Mouse (Mus musculus) brain, embryonic 18.5 days (tissue): ENCODE measurements around the gene Tagln.

ENCODE experiments used
- DNase-seq: peaks from one replicate; pipeline ENCODE4 v3.0.0-alpha.2; 2012; ENCODE audit warnings: low read depth, low spot score

Gene Tagln

GRCm38 (mm10) chr9:45946182-45946871 is 10.5 kb upstream of the Tagln start:
- no peak for DNase-seq

GRCm38 (mm10) chr9:45945721-45946120 is 9.9 kb upstream of the Tagln start:
- no peak for DNase-seq

DNA sequence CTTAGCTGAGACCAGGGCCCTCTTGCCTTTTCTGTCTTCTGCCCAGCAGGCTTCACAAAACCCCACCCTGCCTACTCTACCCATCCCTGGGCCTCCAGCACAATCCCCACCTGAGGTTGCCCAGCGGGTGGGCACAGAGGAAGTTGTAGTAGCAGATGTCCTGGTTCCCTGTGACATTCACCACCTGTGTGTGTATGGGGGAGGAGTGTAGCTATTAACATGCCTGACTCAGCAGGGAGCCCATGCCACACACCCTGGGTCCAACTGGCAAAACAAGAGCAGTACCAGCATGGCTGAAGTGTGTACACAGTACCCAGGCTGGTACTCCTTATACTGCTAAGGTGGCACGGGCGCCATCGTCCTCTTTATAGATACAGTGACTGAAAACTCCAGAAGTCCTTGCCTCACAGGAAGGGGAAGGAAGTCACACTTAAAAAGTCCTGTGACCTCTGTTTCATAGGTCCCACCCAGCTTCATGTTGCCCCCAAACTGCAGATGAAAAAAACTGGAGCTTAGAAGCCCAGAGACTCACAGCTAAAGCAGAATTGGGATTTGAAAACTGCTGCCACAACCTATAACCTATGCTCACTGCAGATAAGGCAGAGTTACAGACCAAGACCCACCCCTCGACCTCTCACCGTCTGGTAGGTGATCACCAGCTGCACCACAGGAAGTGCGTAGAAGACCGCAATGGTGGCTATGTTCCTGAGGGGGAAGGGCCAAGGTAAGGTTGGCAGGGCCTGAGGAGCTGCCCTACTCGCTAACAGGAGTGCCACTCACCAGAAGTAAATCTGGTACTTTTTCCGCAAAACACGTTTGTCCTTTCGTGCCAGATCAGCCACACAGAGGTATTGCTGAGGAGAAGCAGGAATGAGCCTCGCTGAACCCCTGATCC is 8.9 kb upstream of the Tagln start:
- DNase-seq: no peak

GRCm38 (mm10) chr9:45943628-45944505 is 8.0 kb upstream of the Tagln start:
- DNase-seq: no peak

GRCm38 (mm10) chr9:45942916-45943315 is 7.1 kb upstream of the Tagln start:
- no peak for DNase-seq

GRCm38 (mm10) chr9:45942464-45942863 is 6.6 kb upstream of the Tagln start:
- DNase-seq: no peak

DNA sequence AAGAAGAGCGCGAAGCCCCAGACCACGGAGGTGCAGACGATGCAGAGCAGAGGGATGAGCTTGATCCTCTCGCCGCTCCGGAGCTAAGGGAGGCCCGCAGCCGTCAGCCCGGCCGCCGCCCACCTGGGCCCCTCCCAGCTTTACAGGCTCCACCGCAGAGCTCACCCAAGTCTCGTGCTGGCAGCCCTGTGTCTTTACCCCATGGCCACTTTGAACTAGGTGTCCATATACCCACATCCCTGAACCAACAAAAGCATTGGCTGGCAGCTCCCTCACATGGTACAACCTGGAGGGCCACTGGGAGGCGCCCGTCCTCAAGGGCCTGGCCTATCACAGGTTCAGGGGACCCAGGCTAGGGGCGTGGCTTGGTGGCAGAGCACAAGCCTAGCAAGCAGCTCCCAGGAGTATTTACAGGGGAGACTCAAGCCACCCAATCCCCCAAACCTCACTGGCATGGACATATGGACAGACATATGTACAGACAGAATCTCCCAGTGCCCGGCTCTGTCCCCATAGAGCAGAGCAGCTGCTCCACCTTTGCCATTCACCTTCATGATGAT is 5.6 kb upstream of the Tagln start:
- no peak for DNase-seq

- no peak for DNase-seq
These were observed 3.9 kb upstream of the Tagln start for GRCm38 (mm10) chr9:45939794-45940193.

DNA sequence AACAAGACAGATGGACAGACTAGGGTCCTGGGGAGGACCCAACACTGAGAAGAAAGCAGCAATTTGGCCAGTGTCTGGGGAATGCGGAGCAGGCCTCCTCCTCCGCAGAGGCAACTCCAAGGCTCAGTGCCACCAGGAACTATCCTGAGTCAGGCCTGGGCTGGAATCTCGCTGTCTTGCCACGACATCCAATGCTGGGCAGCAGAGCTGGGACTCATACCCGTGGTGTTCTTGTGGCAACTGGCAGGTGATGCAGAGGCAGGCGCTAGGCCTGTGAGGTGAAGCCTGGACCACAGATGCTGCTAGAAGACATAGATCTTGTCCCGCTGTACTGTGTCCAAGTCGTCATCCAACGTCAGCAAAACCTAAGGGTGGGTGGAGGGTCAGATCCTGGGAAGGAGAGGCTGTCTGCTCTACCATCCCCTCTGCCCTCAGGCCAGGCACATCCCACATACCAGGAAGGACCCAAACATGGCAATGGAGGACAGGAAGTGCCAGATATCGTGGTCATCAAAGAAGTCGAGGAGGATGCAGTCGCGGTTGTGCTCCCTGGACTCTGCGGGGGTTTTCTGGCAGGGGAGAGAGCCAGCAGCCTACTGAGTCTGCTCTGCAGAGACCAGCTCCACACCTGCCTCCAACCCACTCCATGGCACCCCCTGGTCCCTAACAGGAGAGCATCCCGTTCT is 3.2 kb upstream of the Tagln start:
- DNase-seq: no peak

DNA sequence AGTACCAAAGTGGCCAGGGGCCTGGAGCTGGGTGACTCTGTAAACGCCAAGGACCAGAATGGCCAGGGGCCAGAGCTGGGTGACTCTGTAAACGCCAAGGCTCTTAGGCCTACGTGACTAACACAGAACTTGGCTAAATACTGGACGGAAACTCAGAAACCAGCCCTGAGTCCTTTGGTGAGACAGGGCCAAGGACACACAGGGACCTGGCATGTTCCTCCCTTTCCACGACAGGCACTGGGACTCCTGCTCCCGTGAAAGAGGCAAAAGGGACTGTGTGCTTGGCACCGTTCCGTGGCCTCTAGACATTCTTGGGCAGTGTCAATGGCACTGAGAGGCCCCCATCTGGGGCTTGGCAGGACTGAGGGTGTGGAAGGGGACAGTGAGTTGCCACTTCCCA is 2.2 kb upstream of the Tagln start:
- no peak for DNase-seq

GRCm38 (mm10) chr9:45936883-45937282 is 1.0 kb upstream of the Tagln start:
- no peak for DNase-seq

DNA sequence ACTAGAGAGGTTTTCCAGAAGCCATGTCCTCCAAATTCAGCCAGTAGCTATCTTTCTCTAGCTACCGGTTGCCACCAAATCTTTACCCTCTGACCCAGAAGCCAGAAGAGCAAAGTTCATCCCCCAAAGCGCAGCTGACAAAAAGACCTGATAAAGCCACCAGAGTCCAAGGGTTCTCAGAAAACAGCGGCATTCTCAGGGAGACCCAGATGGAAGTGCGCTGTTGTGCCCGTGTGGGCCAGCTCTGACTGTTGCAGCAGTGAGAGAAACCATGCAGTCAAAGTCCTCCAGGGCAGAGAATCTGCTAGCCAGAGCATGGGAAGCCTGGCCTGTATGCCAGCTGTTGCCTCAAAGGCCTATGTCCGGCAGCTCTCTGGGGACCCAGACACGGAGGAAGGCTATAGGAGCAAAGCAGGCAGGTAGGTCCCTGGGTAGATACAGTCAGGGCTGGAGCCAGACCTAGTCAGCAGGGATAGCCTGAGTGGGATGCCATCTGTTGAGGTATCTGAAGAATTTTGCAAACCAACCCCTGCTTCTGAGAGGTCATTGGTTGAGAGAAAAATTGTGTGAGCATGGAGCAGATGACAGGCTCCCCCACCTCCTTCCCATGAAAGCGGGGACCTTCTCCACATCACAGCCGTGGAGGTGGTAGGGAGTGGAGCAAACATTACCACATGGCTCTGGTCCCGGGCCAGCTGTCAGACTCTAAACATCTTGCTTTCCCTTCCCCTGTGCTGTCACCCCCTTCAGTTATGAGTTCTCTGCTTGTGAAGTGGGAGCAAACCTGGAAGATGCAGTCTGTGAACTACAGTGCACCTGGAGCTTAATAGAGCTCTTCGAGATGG is 3.1 kb downstream of the Tagln start:
- no peak for DNase-seq

DNA sequence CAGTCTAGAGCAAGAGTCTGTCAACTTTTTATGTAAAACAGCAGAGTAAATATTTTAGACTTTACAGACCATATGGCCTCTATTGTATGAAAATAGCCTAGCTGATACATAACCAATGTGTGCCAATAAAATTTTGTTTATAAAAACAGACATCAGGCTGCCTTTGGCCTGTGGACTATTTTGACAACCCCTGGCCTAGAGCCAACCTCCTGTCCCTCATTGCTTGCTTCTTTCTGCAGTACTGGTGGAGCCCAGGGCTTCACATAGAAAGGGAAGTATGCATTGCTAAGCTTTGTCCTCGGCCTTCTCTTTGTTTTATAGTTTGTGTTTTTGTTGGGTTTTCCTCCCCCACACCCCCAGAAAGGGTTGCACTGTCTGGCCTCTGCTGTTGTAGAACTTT is 3.9 kb downstream of the Tagln start:
- DNase-seq: no peak

- DNase-seq: no peak
These were observed 6.6 kb downstream of the Tagln start for GRCm38 (mm10) chr9:45929285-45929684.

- no peak for DNase-seq
These were observed 16.0 kb downstream of the Tagln start for GRCm38 (mm10) chr9:45919895-45920294.

- DNase-seq: peak; percentile 57
These were observed 18.6 kb downstream of the Tagln start for GRCm38 (mm10) chr9:45917041-45917934.

DNA sequence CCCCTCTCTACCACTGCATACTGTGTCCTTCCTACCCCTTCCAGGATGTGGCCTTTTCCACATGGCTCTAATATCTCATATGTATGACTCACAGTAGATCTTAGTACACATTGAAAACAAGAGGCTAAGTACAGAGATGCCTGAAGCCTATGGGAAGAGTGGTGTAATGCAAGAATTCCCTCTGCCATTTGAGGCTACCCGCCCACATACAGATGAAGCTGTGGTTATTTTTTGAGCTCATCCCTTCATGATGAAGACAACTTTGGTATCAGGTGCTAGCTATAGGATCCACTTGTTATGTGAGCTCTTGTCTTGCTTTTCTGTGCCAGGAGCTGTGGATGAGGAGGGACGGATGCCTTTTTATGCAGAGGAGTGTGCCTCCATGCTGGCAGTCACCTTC is 20.2 kb downstream of the Tagln start:
- DNase-seq: no peak

DNA sequence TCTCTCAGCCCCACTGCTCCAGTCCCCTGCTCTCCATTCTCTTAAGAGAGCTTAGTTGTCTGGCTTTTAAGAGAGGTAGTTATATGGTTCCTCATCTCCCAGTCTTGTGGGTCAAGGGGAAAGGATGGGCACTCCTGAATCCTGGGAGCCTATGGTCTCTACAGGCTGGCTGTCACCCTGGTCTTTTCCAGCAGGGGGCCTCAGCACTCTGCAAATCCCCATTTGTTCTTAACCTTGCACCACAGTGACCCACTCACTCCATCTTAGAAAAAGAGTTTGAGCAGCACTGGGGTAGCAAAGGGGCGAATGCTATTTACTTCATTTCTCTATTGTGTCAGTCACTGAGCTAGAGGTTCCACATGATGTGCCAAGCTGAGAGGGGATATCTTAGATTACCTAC is 24.2 kb downstream of the Tagln start:
- no peak for DNase-seq

DNA sequence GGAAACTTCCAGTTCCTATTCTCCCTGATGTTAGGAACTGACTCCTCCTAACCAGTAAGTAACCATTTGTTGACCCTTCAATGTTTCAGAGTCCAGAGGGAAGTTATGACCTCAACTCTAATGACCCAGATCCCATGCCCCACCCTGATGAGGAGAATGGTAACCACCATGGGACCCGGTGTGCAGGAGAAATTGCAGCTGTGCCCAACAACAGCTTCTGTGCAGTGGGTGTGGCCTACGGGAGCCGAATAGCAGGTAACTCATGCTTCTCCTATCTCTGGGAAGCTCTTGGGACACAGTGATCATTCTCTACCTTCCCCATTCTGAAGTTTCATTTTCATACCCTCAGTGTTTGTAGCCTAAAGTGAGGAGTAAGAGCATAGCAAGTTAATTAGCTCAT is 24.9 kb downstream of the Tagln start:
- no peak for DNase-seq
